Mouse (Mus musculus) lung, adult 2 months (tissue): Measurements from ENCODE around the gene Zbtb40.

Experiments used
- CTCF ChIP-seq: fragments of 200-500 bp; IDR thresholded peaks from 2 replicates; pipeline ENCODE4 v1.5.1; 2011; ENCODE audit warnings: mild to moderate bottlenecking, low read length, control low read depth; ENCODE audit not compliant: insufficient read depth
- POLR2A ChIP-seq: fragments of 200-500 bp; IDR thresholded peaks from 2 replicates; pipeline ENCODE4 v1.6.1; 2011; ENCODE audit warnings: low read depth, mild to moderate bottlenecking, control low read depth, low read length, borderline replicate concordance; ENCODE audit errors: extremely low read depth

- no peak for TF ChIP-seq CTCF
- no peak for TF ChIP-seq POLR2A
Measured at GRCm38 (mm10) chr4:136966493-136967390, 81.9 kb downstream of the Zbtb40 start.
